Mouse (Mus musculus): ENCODE results near the gene Dst.
"Not testable (repeated sequence)": the region's sequence is repeated elsewhere in the genome, so short reads cannot be mapped to it uniquely, and the experiment has no call there.

The Dst gene

DNA sequence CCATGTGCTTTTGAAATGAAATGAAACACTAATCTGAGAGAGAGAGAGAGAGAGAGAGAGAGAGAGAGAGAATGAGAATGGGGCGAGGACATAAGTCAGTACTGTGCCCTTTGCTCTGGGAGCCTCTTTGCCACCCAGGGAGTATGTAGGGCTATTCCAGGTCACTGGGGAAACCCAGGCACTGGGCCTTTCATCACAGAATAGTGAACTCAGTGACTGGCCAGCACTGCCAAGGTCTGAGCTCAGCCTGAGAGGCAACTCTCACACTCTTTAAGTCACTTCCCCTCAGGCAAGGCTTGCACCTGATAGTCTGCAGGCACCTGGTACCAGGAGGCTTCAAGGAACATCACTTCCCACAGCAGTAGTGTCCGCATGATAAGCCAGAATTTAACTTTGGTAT, 398.7 kb downstream of the Dst start:
- DNase-seq: no peak

DNA sequence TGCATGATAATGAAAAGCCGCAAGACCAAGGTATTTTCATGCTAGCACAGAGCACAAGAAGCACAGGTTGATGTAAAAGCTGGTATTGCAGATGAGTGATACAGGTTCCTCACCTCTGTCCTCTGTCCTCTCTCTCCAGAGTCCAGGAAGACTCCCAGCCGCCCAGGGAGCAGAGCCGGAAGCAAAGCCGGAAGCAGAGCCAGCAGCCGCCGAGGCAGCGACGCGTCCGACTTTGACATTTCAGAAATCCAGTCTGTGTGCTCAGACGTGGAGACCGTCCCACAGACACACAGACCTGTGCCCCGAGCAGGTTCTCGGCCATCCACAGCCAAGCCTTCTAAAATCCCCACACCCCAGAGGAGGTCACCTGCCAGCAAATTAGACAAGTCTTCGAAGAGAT, 399.2 kb downstream of the Dst start:
- DNase-seq: no peak

DNA sequence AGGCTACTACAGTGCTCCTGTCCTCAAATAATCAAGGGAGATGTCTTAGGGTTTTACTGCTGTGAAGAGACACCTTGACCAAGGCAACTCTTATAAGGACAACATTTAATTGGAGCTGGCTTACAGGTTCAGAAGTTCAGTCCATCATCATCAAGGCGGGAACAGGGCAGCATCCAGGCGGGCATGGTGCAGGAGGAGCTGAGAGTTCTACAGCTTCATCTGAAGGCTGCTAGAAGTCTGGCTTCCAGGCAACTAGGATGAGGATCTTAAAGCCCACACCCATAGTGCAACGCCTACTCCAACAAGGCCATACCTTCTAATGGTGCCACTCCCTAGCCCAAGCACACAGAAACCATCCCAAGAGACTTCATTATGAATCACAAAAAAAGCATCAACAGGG, 400.8 kb downstream of the Dst start:
- not testable (repeated sequence) for DNase-seq

DNA sequence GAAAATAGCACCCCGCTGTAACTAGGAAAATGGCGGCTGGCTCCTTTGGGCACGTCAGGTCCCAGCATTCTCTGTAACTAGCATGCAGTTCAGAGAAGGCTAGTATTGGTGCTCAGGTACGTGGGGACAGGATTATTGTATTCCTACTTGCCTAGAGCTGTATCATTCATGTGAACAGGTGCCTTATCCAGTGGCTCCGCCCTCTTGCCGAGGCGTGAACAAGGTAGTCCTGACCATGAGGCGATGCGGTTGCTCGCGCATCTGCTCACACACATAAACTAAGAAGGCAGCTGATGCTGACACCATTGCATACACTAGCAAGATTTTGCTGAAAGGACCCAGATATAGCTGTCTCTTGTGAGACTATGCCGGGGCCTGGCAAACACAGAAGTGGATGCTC, 401.4 kb downstream of the Dst start:
- DNase-seq: no peak

DNA sequence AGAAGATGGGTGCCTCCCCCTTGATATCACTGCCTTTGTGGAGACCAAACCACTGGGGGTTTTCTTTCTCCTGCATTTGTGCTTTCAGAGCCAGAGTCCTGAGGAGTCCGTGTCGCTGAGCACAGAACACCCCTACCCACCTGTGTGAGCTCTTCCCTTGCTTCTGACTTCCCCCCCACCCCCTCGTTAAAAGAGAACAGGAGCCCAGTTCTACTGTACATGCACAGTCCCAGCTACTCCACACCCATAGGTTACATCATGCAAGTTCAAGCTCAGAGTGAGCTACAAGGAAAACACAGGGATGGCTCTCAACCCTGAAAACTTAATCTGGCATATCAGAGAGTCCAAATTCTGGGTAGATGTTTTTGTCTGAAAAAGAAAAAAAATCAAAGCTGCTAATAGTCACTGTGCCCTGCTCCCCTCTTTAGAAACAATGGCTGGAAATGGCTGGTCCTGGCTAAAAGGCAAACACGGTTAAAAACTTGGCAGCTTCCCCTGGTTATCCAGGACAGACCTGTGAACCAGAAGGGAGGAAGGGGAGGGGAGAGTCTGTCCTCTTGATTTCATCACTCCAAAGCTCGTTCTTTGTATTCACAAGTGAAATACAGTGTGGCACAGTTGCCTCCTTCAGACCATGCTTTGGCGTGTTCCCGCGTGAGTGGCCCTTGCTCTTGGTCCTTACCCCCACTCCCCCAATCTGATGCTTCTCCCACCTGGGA, 402.7 kb downstream of the Dst start:
- DNase-seq: no peak

DNA sequence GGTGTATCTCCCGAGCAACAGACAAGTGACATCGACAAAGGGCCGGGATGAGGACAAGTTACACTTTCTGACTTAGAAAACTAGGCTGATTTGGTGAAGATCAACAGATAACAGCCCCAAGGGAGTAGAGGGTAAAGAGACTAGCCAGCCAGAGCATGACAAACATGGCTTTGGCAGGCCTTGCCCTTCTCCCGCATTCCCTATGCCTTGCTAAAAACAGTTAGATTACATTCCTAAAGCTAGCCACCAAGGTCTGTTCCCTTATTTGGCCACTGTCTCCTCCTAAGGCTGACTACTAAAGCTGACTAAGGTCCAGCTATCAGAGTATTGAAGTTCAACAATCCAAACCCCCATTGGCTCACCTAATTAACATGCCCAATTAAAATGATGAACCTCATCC, 404.8 kb downstream of the Dst start:
- DNase-seq: no peak

DNA sequence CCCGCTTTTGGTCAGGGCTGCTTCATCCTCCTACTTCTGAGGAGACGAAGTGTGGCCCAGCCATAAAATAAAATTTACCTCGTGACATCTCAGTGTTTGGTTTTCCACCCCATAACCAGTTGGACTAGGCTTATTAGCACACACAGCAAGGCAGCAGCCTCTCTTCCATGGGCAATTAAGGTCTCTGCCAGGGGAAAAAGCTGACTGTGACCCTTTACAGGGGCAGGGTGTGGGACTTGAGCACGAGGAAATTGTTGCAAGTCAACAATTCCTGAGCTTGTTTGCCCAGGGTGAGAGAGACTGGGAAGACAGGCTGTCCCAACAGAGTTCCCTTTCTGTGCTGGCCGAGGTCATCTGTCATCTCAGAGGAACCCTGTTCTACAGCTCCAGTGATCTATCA, 407.4 kb downstream of the Dst start:
- DNase-seq: no peak

DNA sequence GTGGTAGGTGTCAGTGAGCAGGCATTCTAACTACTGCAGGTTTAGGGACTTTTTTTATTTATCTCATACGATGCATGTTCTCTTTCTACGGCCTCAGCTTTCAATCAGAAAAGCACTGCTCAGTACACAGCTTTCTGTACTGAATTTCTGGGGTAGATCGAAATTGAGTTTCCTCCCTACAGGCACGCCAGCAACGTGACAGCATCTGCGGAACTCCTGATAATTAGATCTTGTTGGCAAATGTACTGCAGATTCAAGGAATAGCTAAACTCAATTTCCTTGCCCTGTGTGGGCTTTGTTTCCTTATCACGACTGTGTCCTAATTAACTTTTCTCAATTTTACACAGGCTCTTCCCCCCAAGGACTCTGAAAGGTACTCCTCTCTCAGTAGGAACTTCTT, 416.2 kb downstream of the Dst start:
- DNase-seq: no peak

DNA sequence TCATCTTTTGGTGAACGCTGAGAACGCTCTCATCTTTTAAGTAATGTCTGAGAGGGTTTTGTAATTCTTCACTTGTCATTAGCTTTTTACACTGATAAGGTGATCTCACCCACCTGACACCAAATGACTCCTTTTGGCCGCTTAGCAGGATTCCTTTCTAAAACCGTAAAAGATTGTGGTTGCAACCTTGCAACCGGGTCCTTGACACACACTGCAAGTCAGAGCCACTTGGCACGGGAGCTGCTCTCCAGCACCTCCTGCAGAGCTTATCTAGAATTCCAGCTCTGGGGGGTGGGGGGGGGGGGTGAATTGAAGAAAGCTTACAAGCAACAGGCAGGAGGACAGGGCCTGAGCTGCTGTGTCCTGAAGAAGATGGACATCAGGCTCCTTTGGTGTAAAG, 420.6 kb downstream of the Dst start:
- no peak for DNase-seq

DNA sequence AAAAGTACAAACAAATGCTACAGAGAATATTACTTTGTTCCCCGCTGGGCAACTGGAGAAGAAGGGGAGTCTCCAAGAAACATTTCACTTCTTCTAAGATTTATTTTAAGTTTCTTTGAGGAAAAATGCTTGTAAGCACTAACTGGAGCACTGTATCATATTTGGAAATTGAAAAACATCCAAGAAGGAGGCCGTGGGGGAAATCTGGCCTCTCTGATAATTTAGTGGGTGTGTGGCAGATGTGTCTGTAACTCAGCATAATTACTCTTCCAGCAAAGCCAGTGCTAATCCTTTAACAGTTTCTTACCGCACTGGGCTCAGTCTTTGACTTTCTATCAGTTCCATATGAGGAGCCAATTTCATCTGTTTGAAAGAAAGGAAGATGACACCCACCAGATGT, 423.7 kb downstream of the Dst start:
- no peak for DNase-seq
